Mouse (Mus musculus) stomach, embryonic 15.5 days (tissue): Measurements from ENCODE around the gene Gm17409. TPM values are rescaled to one million over a fixed set of nuclear protein-coding genes. Genes with fewer than 3 reads are reported as not detected.

ENCODE experiments used
- ATAC-seq: fragments of 200-750 bp; cut with Nextera tagmentation; 2 replicates; pipeline ENCODE4 v1.8.0; 2017; ENCODE audit warnings: low read depth, moderate number of reproducible peaks, moderate TSS enrichment; ENCODE audit not compliant: insufficient read depth, low FRiP score
- H3K27ac ChIP-seq: fragments of 300-500 bp; sonication (generic); 2 replicates; pipeline ENCODE4 v1.5.1; 2015; ENCODE audit warnings: mild to moderate bottlenecking, inconsistent platforms
- H3K27me3 ChIP-seq: fragments of 300-500 bp; sonication (generic); replicated peaks from 2 replicates; pipeline ENCODE4 v1.6.1; 2015; ENCODE audit warnings: inconsistent platforms
- H3K36me3 ChIP-seq: fragments of 300-500 bp; sonication (generic); 2 replicates; pipeline ENCODE4 v1.6.1; 2015; ENCODE audit warnings: inconsistent platforms
- H3K4me1 ChIP-seq: fragments of 300-500 bp; sonication (generic); 2 replicates; pipeline ENCODE4 v1.6.1; 2015; ENCODE audit warnings: inconsistent platforms
- H3K4me2 ChIP-seq: fragments of 300-500 bp; sonication (generic); 2 replicates; pipeline ENCODE4 v1.6.1; 2015; ENCODE audit warnings: mild to moderate bottlenecking, inconsistent platforms
- H3K4me3 ChIP-seq: fragments of 300-500 bp; sonication (generic); replicated peaks from 2 replicates; pipeline ENCODE4 v1.5.1; 2015; ENCODE audit warnings: inconsistent platforms
- H3K9ac ChIP-seq: fragments of 300-500 bp; sonication (generic); 2 replicates; pipeline ENCODE4 v1.6.1; 2015; ENCODE audit warnings: inconsistent platforms
- H3K9me3 ChIP-seq: fragments of 300-500 bp; sonication (generic); 2 replicates; pipeline ENCODE4 v1.6.1; 2016; ENCODE audit warnings: inconsistent platforms
- WGBS: fragments of 180-500 bp; shearing (Covaris S2); methylation state at CpG from one replicate; pipeline ENCODE4 v1.1.7; 2015; 5-methylcytosine and 5-hydroxymethylcytosine counted together
- polyA plus RNA-seq: library from polyadenylated mRNA; unstranded; fragments of >200 nt; fragmentation: Nextera tagmentation; extraction: Ambion mirVana; gene quantifications from 2 replicates; pipeline ENCODE4 v1.2.1, GENCODE M21; 2015

Gene Gm17409
- polyA plus RNA-seq, 1 experiment from 2014 or later = not detected

GRCm38 (mm10) chr2:58486441-58487278 is 16.7 kb downstream of the Gm17409 start:
- WGBS = 58% methylated on average over 14 of the region's 14 CpGs
- Histone ChIP-seq H3K4me1 (peaks cover 33% of the 10 kb centered on the region), H3K4me2 (no peak overlapping the region), H3K4me3 (no peak overlapping the region), H3K9ac (no peak overlapping the region), H3K36me3 (no peaks in the 10 kb centered on the region), H3K9me3 (no peaks in the 10 kb centered on the region), H3K27ac (peak overlapping the region; percentile 50), H3K27me3 (no peaks in the 10 kb centered on the region)
- no peak for ATAC-seq

- Histone ChIP-seq H3K27me3 (no peaks in the 10 kb centered on the region), H3K27ac (peak overlapping the region; percentile 50; the same call in 1 of the 2 replicates), H3K36me3 (no peaks in the 10 kb centered on the region), H3K4me3 (no peak overlapping the region), H3K9me3 (no peaks in the 10 kb centered on the region), H3K4me1 (peaks cover 33% of the 10 kb centered on the region), H3K4me2 (no peak overlapping the region), H3K9ac (no peak overlapping the region)
- 74% methylated on average over 3 of the region's 3 CpGs for WGBS
- ATAC-seq = no peak
Observed at GRCm38 (mm10) chr2:58487279-58487560, 17.3 kb downstream of the Gm17409 start.

- Histone ChIP-seq H3K9me3 (no peaks in the 10 kb centered on the region), H3K27me3 (no peaks in the 10 kb centered on the region), H3K4me1 (peaks cover 33% of the 10 kb centered on the region), H3K4me2 (no peak overlapping the region), H3K36me3 (no peaks in the 10 kb centered on the region), H3K27ac (no peak overlapping the region), H3K9ac (no peak overlapping the region), H3K4me3 (no peak overlapping the region)
- ATAC-seq = no peak
- 76% methylated on average over 8 of the region's 8 CpGs for WGBS
Observed at GRCm38 (mm10) chr2:58488404-58488803, 18.5 kb downstream of the Gm17409 start.

GRCm38 (mm10) chr2:58489275-58489674 is 19.4 kb downstream of the Gm17409 start:
- Histone ChIP-seq H3K27me3 (no peaks in the 10 kb centered on the region), H3K36me3 (no peaks in the 10 kb centered on the region), H3K9me3 (no peaks in the 10 kb centered on the region), H3K9ac (no peak overlapping the region), H3K27ac (no peak overlapping the region), H3K4me3 (no peak overlapping the region), H3K4me1 (peaks cover 33% of the 10 kb centered on the region), H3K4me2 (no peak overlapping the region)
- peak; percentile 13; the same call in 1 of the 2 replicates for ATAC-seq
- 77% methylated on average over 9 of the region's 9 CpGs for WGBS

DNA sequence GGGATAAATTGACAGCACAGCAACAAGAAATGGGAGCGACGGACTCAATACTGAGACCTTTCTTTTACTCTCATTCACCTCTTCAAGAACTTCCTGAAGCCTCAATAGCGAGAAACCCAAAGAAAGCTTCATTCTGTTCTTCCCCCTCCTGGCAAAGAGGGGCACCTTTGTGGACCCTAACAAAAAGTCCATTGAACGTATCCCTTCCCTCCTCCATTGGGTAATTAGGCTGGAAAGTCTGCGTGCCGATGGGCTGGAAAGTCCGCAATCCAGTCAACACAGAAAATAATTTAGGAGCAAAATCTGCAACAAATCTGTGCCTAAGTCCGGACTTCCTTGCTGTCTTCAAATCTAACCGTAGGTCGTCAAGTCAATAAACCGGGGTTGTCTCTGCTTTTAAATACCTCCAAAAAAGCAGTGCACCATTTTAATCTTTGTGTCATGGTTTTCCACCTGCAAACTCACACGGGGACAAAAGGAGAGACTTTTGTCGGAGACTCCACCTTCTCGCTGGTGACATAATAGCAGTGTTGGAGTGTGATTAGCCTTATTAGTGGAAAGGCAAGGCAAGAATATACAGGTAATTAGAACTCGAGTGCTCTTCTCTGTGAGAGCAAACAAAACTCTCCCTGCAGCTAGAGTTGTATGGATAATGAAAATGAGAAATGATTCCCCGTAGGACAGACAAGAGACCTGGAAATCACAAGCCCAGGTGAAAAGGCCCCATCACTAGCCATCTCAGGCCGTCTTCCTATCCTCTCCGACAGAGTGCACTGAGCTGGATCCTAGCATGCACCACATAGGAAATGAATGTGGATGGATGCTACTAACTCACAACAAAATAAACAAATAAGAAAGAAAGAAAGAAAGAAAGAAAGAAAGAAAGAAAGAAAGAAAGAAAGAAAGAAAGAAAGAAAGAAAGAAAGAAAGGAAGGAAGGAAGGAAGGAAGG is 24.0 kb downstream of the Gm17409 start:
- no peak overlapping the region for H3K27ac ChIP-seq
- no peaks in the 10 kb centered on the region for H3K36me3 ChIP-seq
- ATAC-seq = no peak
- H3K27me3 ChIP-seq = no peaks in the 10 kb centered on the region
- no peak overlapping the region for H3K4me3 ChIP-seq
- H3K9ac ChIP-seq = no peak overlapping the region
- 86% methylated on average over 18 of the region's 18 CpGs for WGBS
- no peaks in the 10 kb centered on the region for H3K9me3 ChIP-seq
- H3K4me1 ChIP-seq = peaks cover 11% of the 10 kb centered on the region
- H3K4me2 ChIP-seq = no peak overlapping the region

DNA sequence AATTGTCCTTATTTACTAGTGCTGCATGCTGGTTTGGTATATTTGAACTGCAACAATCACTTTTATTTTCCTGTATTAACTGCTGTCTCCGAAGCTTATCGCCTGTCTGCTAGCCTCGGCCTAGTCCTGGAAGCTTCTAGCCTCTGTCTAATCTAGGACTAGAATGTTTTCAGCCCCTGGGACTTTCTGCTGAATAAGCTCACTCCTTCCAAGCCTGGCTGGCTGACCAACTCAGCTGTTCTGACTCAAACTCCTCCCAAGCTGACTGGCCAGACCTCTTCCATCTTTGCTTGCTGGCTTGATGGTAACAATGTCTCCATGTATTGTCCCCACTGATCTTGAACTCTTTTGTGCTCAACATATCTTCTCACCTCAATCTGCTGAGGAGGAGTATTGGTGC is 25.4 kb downstream of the Gm17409 start:
- ATAC-seq = no peak
- Histone ChIP-seq H3K9ac (no peak overlapping the region), H3K4me3 (no peak overlapping the region), H3K36me3 (no peaks in the 10 kb centered on the region), H3K4me2 (no peak overlapping the region), H3K27ac (no peak overlapping the region), H3K9me3 (no peaks in the 10 kb centered on the region), H3K27me3 (no peaks in the 10 kb centered on the region), H3K4me1 (peaks cover 6% of the 10 kb centered on the region; the same call in 1 of the 2 replicates)
- WGBS = 84% methylated on average over 3 of the region's 3 CpGs

DNA sequence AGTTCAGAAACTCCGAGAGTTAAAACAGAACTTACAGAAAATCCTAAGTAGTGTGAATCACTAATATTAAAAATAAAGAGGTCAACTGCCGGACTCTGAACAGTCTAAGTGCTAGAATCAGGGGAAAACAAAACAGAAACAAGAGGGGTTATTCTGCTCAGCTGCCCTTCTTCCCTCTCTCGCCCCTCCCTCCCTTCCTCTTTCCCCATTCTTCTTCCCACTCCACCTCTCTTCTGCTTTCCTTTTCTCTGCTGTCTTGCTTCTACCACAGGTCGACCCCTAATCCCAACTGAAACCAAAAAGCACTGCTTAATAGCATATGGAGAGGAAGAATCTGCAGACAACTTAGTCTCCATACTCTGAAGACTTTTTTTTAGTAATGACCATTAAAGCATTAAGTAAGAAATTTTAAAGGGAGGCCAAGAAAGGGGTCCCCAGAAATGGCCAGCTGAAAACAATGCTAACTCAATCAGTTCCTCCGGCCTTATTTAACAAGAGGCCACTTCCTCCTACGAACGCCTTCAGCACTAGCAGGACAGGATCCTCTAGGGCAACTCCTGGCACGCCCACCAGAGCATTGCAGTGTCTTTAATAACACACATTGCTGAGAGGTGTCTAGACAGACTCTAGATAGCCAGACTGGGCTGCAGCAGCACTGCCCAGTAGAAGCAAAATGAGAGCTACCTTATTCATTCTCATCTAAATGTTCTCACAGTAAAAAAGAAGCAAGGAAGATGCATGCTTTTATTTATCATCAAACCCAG is 26.9 kb downstream of the Gm17409 start:
- no peaks in the 10 kb centered on the region for H3K27me3 ChIP-seq
- WGBS = 58% methylated on average over 8 of the region's 8 CpGs
- ATAC-seq = no peak
- H3K4me1 ChIP-seq = peaks cover 6% of the 10 kb centered on the region; the same call in 1 of the 2 replicates
- no peak overlapping the region for H3K4me2 ChIP-seq
- H3K9ac ChIP-seq = no peak overlapping the region
- H3K4me3 ChIP-seq = no peak overlapping the region
- H3K9me3 ChIP-seq = no peaks in the 10 kb centered on the region
- no peak overlapping the region for H3K27ac ChIP-seq
- H3K36me3 ChIP-seq = no peaks in the 10 kb centered on the region

- Histone ChIP-seq H3K27me3 (no peaks in the 10 kb centered on the region), H3K36me3 (no peaks in the 10 kb centered on the region), H3K9me3 (no peaks in the 10 kb centered on the region), H3K4me2 (no peak overlapping the region), H3K4me1 (0 out of 2 replicates have a peak, but pooled peaks cover 3% of the 10 kb centered on the region), H3K4me3 (no peak overlapping the region), H3K27ac (no peak overlapping the region), H3K9ac (no peak overlapping the region)
- no peak for ATAC-seq
- 78% methylated on average over 9 of the region's 9 CpGs for WGBS
Observed at GRCm38 (mm10) chr2:58505306-58506090, 35.6 kb downstream of the Gm17409 start.

- H3K9ac ChIP-seq = no peak overlapping the region
- 53% methylated on average over 8 of the region's 8 CpGs for WGBS
- 0 out of 2 replicates have a peak, but pooled peaks cover 3% of the 10 kb centered on the region for H3K4me1 ChIP-seq
- no peak overlapping the region for H3K4me2 ChIP-seq
- H3K27me3 ChIP-seq = no peaks in the 10 kb centered on the region
- no peaks in the 10 kb centered on the region for H3K9me3 ChIP-seq
- no peaks in the 10 kb centered on the region for H3K36me3 ChIP-seq
- no peak for ATAC-seq
- H3K4me3 ChIP-seq = no peak overlapping the region
- H3K27ac ChIP-seq = no peak overlapping the region
Observed at GRCm38 (mm10) chr2:58510192-58510591, 40.3 kb downstream of the Gm17409 start.

- Histone ChIP-seq H3K27me3 (no peaks in the 10 kb centered on the region), H3K4me3 (no peak overlapping the region), H3K9ac (no peak overlapping the region)
Observed at GRCm38 (mm10) chr2:58513212-58513611, 43.3 kb downstream of the Gm17409 start.

GRCm38 (mm10) chr2:58514489-58514888 is 44.6 kb downstream of the Gm17409 start:
- no peak overlapping the region for H3K4me2 ChIP-seq
- no peaks in the 10 kb centered on the region for H3K36me3 ChIP-seq
- no peak overlapping the region for H3K4me3 ChIP-seq
- H3K4me1 ChIP-seq = no peaks in the 10 kb centered on the region
- H3K27me3 ChIP-seq = no peaks in the 10 kb centered on the region
- no peak overlapping the region for H3K27ac ChIP-seq
- WGBS = 91% methylated on average over 11 of the region's 11 CpGs
- ATAC-seq = no peak
- no peak overlapping the region for H3K9ac ChIP-seq
- no peaks in the 10 kb centered on the region for H3K9me3 ChIP-seq

More at GRCm38 (mm10) chr2:58513212-58513611, 43.3 kb downstream of the Gm17409 start:
- 65% methylated on average over 3 of the region's 3 CpGs for WGBS
- no peaks in the 10 kb centered on the region for H3K4me1 ChIP-seq
- no peaks in the 10 kb centered on the region for H3K9me3 ChIP-seq
- no peak overlapping the region for H3K4me2 ChIP-seq
- H3K36me3 ChIP-seq = no peaks in the 10 kb centered on the region
- no peak overlapping the region for H3K27ac ChIP-seq
- ATAC-seq = no peak
